Mouse (Mus musculus): ENCODE results near the gene Cfap73.

Gene Cfap73

GRCm38 (mm10) chr5:120586741-120587615, 47.1 kb downstream of the Cfap73 start:
- no peak for DNase-seq (ENCODE audit: extremely low read depth, low read depth, low spot score)

GRCm38 (mm10) chr5:120584968-120585367, 49.1 kb downstream of the Cfap73 start:
- no peak for DNase-seq (ENCODE audit: extremely low read depth, low read depth, low spot score)

- DNase-seq (ENCODE audit: extremely low read depth, low read depth, low spot score) = no peak
Observed at GRCm38 (mm10) chr5:120583511-120583910, 50.5 kb downstream of the Cfap73 start.

- no peak for DNase-seq (ENCODE audit: extremely low read depth, low read depth, low spot score)
Observed at GRCm38 (mm10) chr5:120582002-120582401, 52.0 kb downstream of the Cfap73 start.

GRCm38 (mm10) chr5:120579898-120580626, 54.0 kb downstream of the Cfap73 start:
- DNase-seq (ENCODE audit: extremely low read depth, low read depth, low spot score) = no peak

- DNase-seq (ENCODE audit: extremely low read depth, low read depth, low spot score) = no peak
Observed at GRCm38 (mm10) chr5:120579211-120579897, 54.7 kb downstream of the Cfap73 start.

- no peak for DNase-seq (ENCODE audit: extremely low read depth, low read depth, low spot score)
Observed at GRCm38 (mm10) chr5:120578504-120579081, 55.4 kb downstream of the Cfap73 start.
